Mouse (Mus musculus): ENCODE data around the gene Gm20517. TPM values are rescaled to one million over a fixed set of nuclear protein-coding genes. Genes with fewer than 3 reads are reported as not detected.

The Gm20517 gene
- total and polyA plus RNA-seq, 3 experiments: 1.9 to 2.9 TPM; not detected in 1

DNA sequence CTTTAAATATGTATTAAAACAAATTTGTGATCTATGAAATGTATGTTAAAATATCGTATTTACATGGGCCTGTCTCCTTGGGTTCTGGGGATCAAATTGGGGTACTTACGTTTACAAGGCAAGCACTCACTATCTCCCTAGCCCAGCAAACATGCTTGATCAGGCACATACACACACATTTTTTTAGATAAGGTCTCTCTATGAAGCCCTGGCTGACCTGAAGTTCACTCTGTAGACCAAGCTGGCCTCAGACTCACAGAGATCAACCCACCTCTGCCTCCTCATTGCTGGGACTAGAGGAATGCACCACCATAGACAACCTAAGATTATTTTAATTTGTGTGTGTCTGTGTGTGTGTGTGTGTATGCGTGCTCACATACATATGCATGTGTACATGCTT, 43.0 kb upstream of the Gm20517 start:
- Histone ChIP-seq H3K9me3 (replicated peaks; ENCODE audit: insufficient read depth, low read length) (no peaks in the 10 kb centered on the region), H3K27me3 (ENCODE audit: control insufficient read depth in 1 of 2, insufficient read depth in 2 of 2, low read length in 2 of 2) (no peaks in the 10 kb centered on the region), H3K36me3 (ENCODE audit: control insufficient read depth in 1 of 2, insufficient read depth in 2 of 2, low read length in 2 of 2) (peaks cover 0 to 17% of the 10 kb centered on the region in 2 experiments; a peak in 2 of 4 replicates), H3K9ac (ENCODE audit: control insufficient read depth, low read depth, low read length, poor library complexity, severe bottlenecking) (no peak overlapping the region), H3K4me1 (ENCODE audit: control insufficient read depth in 1 of 2, insufficient read depth in 2 of 2, low read length in 2 of 2) (peaks cover 15 to 20% of the 10 kb centered on the region in 2 experiments), H3K79me2 (ENCODE audit: control insufficient read depth, insufficient read depth, low read length, poor library complexity) (no peaks in the 10 kb centered on the region), H3K4me3 (ENCODE audit: control insufficient read depth in 1 of 2, insufficient read depth in 1 of 2, low read depth in 2 of 2, low read length in 2 of 2) (no peak overlapping the region), H3K27ac (ENCODE audit: control insufficient read depth, low read depth, low read length) (peak overlapping the region; percentile 23; the same call in 1 of the 2 replicates)
- DNase-seq (ENCODE audit: low read depth, low spot score): peak; percentile 71
- peak; percentile 70 for TF ChIP-seq TAL1 (IDR thresholded peaks at IDR 0.05; ENCODE audit: low read length)
- peak; percentile 85 for TF ChIP-seq GATA1 (IDR thresholded peaks at IDR 0.05; ENCODE audit: low read depth, low read length)
- no peak for TF ChIP-seq TBP (IDR thresholded peaks at IDR 0.05; ENCODE audit: low read depth, low read length)
- no peak for TF ChIP-seq UBTF (IDR thresholded peaks at IDR 0.05; ENCODE audit: borderline replicate concordance, insufficient read depth, low read depth, low read length)
- TF ChIP-seq EP300 (IDR thresholded peaks at IDR 0.05; ENCODE audit: low read depth in 1 of 2, low read length in 2 of 2): peak; percentile 61 to 85; a peak in 3 of 4 replicates
- no peak for TF ChIP-seq NELFE (IDR thresholded peaks at IDR 0.05; ENCODE audit: low read depth, low read length)
- no peak for TF ChIP-seq USF1 (IDR thresholded peaks at IDR 0.05; ENCODE audit: low read depth, low read length)
- peak; percentile 43; the same call in 1 of the 2 replicates for TF ChIP-seq ETS1 (IDR thresholded peaks at IDR 0.05; ENCODE audit: low read depth, low read length)
- TF ChIP-seq TCF12 (IDR thresholded peaks at IDR 0.05; ENCODE audit: low read depth, low read length): peak; percentile 87
- no peak for TF ChIP-seq CHD2 (IDR thresholded peaks at IDR 0.05; ENCODE audit: low read length)
- TF ChIP-seq NRF1 (IDR thresholded peaks at IDR 0.05; ENCODE audit: insufficient read depth, low read depth, low read length, poor library complexity, severe bottlenecking): no peak
- no peak for TF ChIP-seq MAFK (IDR thresholded peaks at IDR 0.05; ENCODE audit: borderline replicate concordance, low read depth, low read length)
- no peak for TF ChIP-seq RAD21 (IDR thresholded peaks at IDR 0.05; ENCODE audit: low read depth, low read length)

DNA sequence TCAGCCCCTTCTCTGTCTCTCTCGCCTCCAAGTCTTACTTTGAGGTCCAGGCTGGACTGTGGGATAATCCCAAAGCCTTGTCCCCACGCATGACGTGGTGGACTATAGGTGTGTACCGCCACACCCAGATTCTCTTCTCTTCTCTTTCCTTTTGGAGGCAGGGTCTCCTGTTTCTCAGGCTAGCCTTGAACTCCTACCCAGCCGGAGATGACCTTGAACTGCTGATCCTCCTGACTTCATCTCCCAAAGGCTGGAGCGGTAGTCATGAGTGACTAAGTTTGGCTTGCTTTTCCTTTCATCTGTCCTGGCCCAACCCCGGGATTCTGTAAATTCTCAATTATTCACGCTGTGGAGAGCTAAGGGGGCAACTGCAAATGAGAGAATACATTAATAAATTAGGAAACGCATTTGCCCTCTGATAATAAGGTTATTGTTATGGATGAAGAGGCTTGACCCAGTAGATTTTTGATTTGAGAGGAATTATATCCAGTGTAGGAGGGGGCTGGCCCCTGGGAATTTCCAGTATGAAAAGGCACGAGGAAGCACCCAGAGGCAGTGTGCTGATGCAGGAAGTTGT, 42.4 kb upstream of the Gm20517 start:
- Histone ChIP-seq H3K4me1 (ENCODE audit: control insufficient read depth in 1 of 2, insufficient read depth in 2 of 2, low read length in 2 of 2) (peaks cover 15 to 18% of the 10 kb centered on the region in 2 experiments), H3K9ac (ENCODE audit: control insufficient read depth, low read depth, low read length, poor library complexity, severe bottlenecking) (no peak overlapping the region), H3K36me3 (ENCODE audit: control insufficient read depth in 1 of 2, insufficient read depth in 2 of 2, low read length in 2 of 2) (peaks cover 0 to 16% of the 10 kb centered on the region in 2 experiments; a peak in 2 of 4 replicates), H3K9me3 (replicated peaks; ENCODE audit: insufficient read depth, low read length) (no peaks in the 10 kb centered on the region), H3K79me2 (ENCODE audit: control insufficient read depth, insufficient read depth, low read length, poor library complexity) (no peaks in the 10 kb centered on the region), H3K27ac (ENCODE audit: control insufficient read depth, low read depth, low read length) (no peak overlapping the region; the same call in 1 of the 2 replicates), H3K4me3 (ENCODE audit: control insufficient read depth in 1 of 2, insufficient read depth in 1 of 2, low read depth in 2 of 2, low read length in 2 of 2) (no peak overlapping the region), H3K27me3 (ENCODE audit: control insufficient read depth in 1 of 2, insufficient read depth in 2 of 2, low read length in 2 of 2) (no peaks in the 10 kb centered on the region)
- DNase-seq (ENCODE audit: low read depth, low spot score): no peak
- TF ChIP-seq ETS1 (IDR thresholded peaks at IDR 0.05; ENCODE audit: low read depth, low read length) (no peak), POLR2AphosphoS5 (IDR thresholded peaks at IDR 0.05; ENCODE audit: borderline replicate concordance, low read depth, low read length) (no peak), RAD21 (IDR thresholded peaks at IDR 0.05; ENCODE audit: low read depth, low read length) (no peak), TCF12 (IDR thresholded peaks at IDR 0.05; ENCODE audit: low read depth, low read length) (no peak), GATA1 (IDR thresholded peaks at IDR 0.05; ENCODE audit: low read depth, low read length) (no peak), NELFE (IDR thresholded peaks at IDR 0.05; ENCODE audit: low read depth, low read length) (no peak), E2F4 (IDR thresholded peaks at IDR 0.05; ENCODE audit: borderline replicate concordance, low read depth, low read length) (no peak), HCFC1 (IDR thresholded peaks at IDR 0.05; ENCODE audit: low read depth, low read length) (no peak), RCOR1 (IDR thresholded peaks at IDR 0.05; ENCODE audit: low read depth, low read length) (no peak), MYC (IDR thresholded peaks at IDR 0.05; ENCODE audit: low read depth, low read length) (no peak), TAL1 (IDR thresholded peaks at IDR 0.05; ENCODE audit: low read length) (no peak), CHD1 (IDR thresholded peaks at IDR 0.05; ENCODE audit: low read depth, low read length) (no peak), ZKSCAN1 (IDR thresholded peaks at IDR 0.05; ENCODE audit: low read depth, low read length) (no peak), POLR2AphosphoS2 (IDR thresholded peaks at IDR 0.05; ENCODE audit: low read length) (no peak), MEF2A (IDR thresholded peaks at IDR 0.05; ENCODE audit: extremely low read depth, insufficient replicate concordance, low read depth, low read length, poor library complexity, severe bottlenecking) (no peak), CHD2 (IDR thresholded peaks at IDR 0.05; ENCODE audit: low read length) (no peak), ZMIZ1 (IDR thresholded peaks at IDR 0.05; ENCODE audit: low read depth, low read length) (no peak), KAT2A (conservative IDR thresholded peaks at IDR 0.05; ENCODE audit: low read depth, low read length) (no peak), POLR2A (IDR thresholded peaks at IDR 0.05; ENCODE audit: control insufficient read depth in 1 of 2, insufficient read depth in 1 of 2, low read depth in 1 of 2, low read length in 2 of 2, poor library complexity in 1 of 2) (no peak)
